Mouse (Mus musculus): ENCODE results near the gene Ufc1.
"Not testable (repeated sequence)": the region's sequence is repeated elsewhere in the genome, so short reads cannot be mapped to it uniquely, and the experiment has no call there.

Gene Ufc1

GRCm38 (mm10) chr1:171294298-171295062 is at the start of gene Ufc1:
Gene Ufc1 (minus strand): TSS chr1:171295024.
- DNase-seq = peak; percentile 85

- no peak for DNase-seq
These were observed 49.3 kb upstream of the Ufc1 start for GRCm38 (mm10) chr1:171343922-171344677.

GRCm38 (mm10) chr1:171342262-171343207 is 47.7 kb upstream of the Ufc1 start:
- DNase-seq = no peak

- no peak for DNase-seq
These were observed 35.4 kb upstream of the Ufc1 start for GRCm38 (mm10) chr1:171330216-171330560.

GRCm38 (mm10) chr1:171329433-171330215 is 34.8 kb upstream of the Ufc1 start:
- peak; percentile 41 for DNase-seq

- peak; percentile 92 for DNase-seq
These were observed 34.1 kb upstream of the Ufc1 start, which contains the start of gene Dedd for GRCm38 (mm10) chr1:171328839-171329432. Gene Dedd (plus strand): TSS chr1:171329145.

- no peak for DNase-seq
These were observed 33.4 kb upstream of the Ufc1 start for GRCm38 (mm10) chr1:171328244-171328643.

GRCm38 (mm10) chr1:171326588-171326987 is 31.8 kb upstream of the Ufc1 start:
- DNase-seq = not testable (repeated sequence)

- no peak for DNase-seq
These were observed 30.7 kb upstream of the Ufc1 start for GRCm38 (mm10) chr1:171325571-171325970.

- DNase-seq = no peak
These were observed 27.2 kb upstream of the Ufc1 start for GRCm38 (mm10) chr1:171322012-171322411.

GRCm38 (mm10) chr1:171321415-171321814 is 26.6 kb upstream of the Ufc1 start:
- DNase-seq = peak; percentile 18

- no peak for DNase-seq
These were observed 25.3 kb upstream of the Ufc1 start for GRCm38 (mm10) chr1:171320151-171320550.

GRCm38 (mm10) chr1:171319748-171320147 is 24.9 kb upstream of the Ufc1 start:
- DNase-seq = no peak

- no peak for DNase-seq
These were observed 14.5 kb upstream of the Ufc1 start for GRCm38 (mm10) chr1:171309321-171309720.

- not testable (repeated sequence) for DNase-seq
These were observed 11.3 kb upstream of the Ufc1 start for GRCm38 (mm10) chr1:171306157-171306556.

- DNase-seq = no peak
These were observed 3.4 kb upstream of the Ufc1 start for GRCm38 (mm10) chr1:171298226-171298625.

- no peak for DNase-seq
These were observed 209 bp upstream of the Ufc1 start for GRCm38 (mm10) chr1:171295063-171295402.

GRCm38 (mm10) chr1:171293906-171294297 is 922 bp downstream of the Ufc1 start:
- no peak for DNase-seq

- no peak for DNase-seq
These were observed 1.5 kb downstream of the Ufc1 start for GRCm38 (mm10) chr1:171293351-171293750.

GRCm38 (mm10) chr1:171288328-171288727 is 6.5 kb downstream of the Ufc1 start:
- no peak for DNase-seq

- peak; percentile 92 for DNase-seq
These were observed 7.4 kb downstream of the Ufc1 start, which contains the start of gene Usp21 for GRCm38 (mm10) chr1:171287136-171288081. Gene Usp21 (minus strand): TSS chr1:171287991.

Data from thymus, postnatal 25 days (tissue).